Mouse (Mus musculus): ENCODE results near the gene Ccdc14. TPM values are rescaled to one million over a fixed set of nuclear protein-coding genes. Genes with fewer than 3 reads are reported as not detected.

Gene Ccdc14
- total and polyA plus RNA-seq, 3 experiments = 11.6 to 18.9 (median 18.5) TPM

GRCm38 (mm10) chr16:34772445-34773032 is 82.1 kb downstream of the Ccdc14 start:
- Histone ChIP-seq H3K27me3 (replicated peaks) (peaks cover 26% of the 10 kb centered on the region), H3K27ac (ENCODE audit: insufficient read depth, low read depth) (no peak overlapping the region), H3K9ac (ENCODE audit: insufficient read depth, low read depth) (no peak overlapping the region), H3K9me3 (replicated peaks; ENCODE audit: low read length) (peaks cover 4% of the 10 kb centered on the region), H3K36me3 (replicated peaks in 1 of 2; ENCODE audit: control insufficient read depth in 1 of 2, insufficient read depth in 1 of 2, low read length in 1 of 2) (no peaks in the 10 kb centered on the region), H3K4me3 (replicated peaks in 1 of 3; ENCODE audit: low read depth in 2 of 3, low read length in 2 of 3, poor library complexity in 1 of 3) (no peak overlapping the region), H3K79me2 (replicated peaks; ENCODE audit: control insufficient read depth, extremely low read depth, insufficient read depth, poor library complexity, severe bottlenecking) (peaks cover 3% of the 10 kb centered on the region; the same call in 1 of the 2 replicates), H3K4me1 (ENCODE audit: control insufficient read depth in 1 of 2, insufficient read depth in 2 of 2) (0 out of 4 replicates have a peak, but pooled peaks cover 0 to 3% of the 10 kb centered on the region in 2 experiments), H3K4me2 (ENCODE audit: insufficient read depth, low read depth, poor library complexity, severe bottlenecking) (no peak overlapping the region)
- DNase-seq (ENCODE audit: extremely low read depth) = no peak
- TF ChIP-seq PAX5 (IDR thresholded peaks at IDR 0.05; ENCODE audit: low read length) (no peak), USF2 (conservative IDR thresholded peaks at IDR 0.05; ENCODE audit: low read depth, low read length) (no peak), SMC3 (IDR thresholded peaks at IDR 0.05; ENCODE audit: low read depth, low read length) (no peak), E2F4 (IDR thresholded peaks at IDR 0.05; ENCODE audit: insufficient replicate concordance, low read depth, low read length) (no peak), TCF12 (IDR thresholded peaks at IDR 0.05; ENCODE audit: low read depth, low read length) (no peak), HCFC1 (IDR thresholded peaks at IDR 0.05; ENCODE audit: low read depth, low read length) (no peak)
- dilution Hi-C loops (cut with MboI; ENCODE audit: extremely low pct_ligation_motif_present, extremely low pct_unique_long_range_greater_than_20kb, low sequenced_read_pairs) (no loop called here), in situ Hi-C loops (cut with MboI; ENCODE audit: low pct_ligation_motif_present, low pct_unique_long_range_greater_than_20kb, low sequenced_read_pairs) (no loop called here)

Other genes starting within 250 kb of the Ccdc14 start
- 0.08 TPM in 2 replicates for gene Kalrn, start 117.1 kb upstream of the Ccdc14 start, total RNA-seq (2012; rRNA removed)
- gene Kalrn, start 117.1 kb upstream of the Ccdc14 start, total RNA-seq (2014; rRNA removed) = 0.05 TPM in 1 of 2 replicates, not detected in the other
- gene Kalrn, start 117.1 kb upstream of the Ccdc14 start, polyA plus RNA-seq (2012; ENCODE audit: insufficient read length, low read depth) = 0.03 and 0.09 TPM in 2 replicates
- gene Ropn1, start 40.7 kb upstream of the Ccdc14 start, total RNA-seq (2012; rRNA removed) = not detected in 2 replicates
- not detected in 2 replicates for gene Ropn1, start 40.7 kb upstream of the Ccdc14 start, total RNA-seq (2014; rRNA removed)
- not detected in 2 replicates for gene Ropn1, start 40.7 kb upstream of the Ccdc14 start, polyA plus RNA-seq (2012; ENCODE audit: insufficient read length, low read depth)
- 0.04 TPM in 1 of 2 replicates, not detected in the other for gene Mylk, start 54.6 kb downstream of the Ccdc14 start, total RNA-seq (2012; rRNA removed)
- not detected in 2 replicates for gene Mylk, start 54.6 kb downstream of the Ccdc14 start, total RNA-seq (2014; rRNA removed)
- gene Mylk, start 54.6 kb downstream of the Ccdc14 start, polyA plus RNA-seq (2012; ENCODE audit: insufficient read length, low read depth) = 0.10 TPM in 1 of 2 replicates, not detected in the other

Data from CH12.LX (cell line).